Mouse (Mus musculus) heart, embryonic 16.5 days (tissue): ENCODE results near the gene Nckap5. TPM values are rescaled to one million over a fixed set of nuclear protein-coding genes. Genes with fewer than 3 reads are reported as not detected.
"Not testable (repeated sequence)": the region's sequence is repeated elsewhere in the genome, so short reads cannot be mapped to it uniquely, and the experiment has no call there.

Experiments used
- ATAC-seq: fragments of 200-750 bp; cut with Nextera tagmentation; replicated peaks from 2 replicates; pipeline ENCODE4 v1.8.0; 2017; ENCODE audit warnings: moderate number of reproducible peaks; ENCODE audit not compliant: insufficient read depth, low FRiP score; ENCODE audit errors: extremely low read depth
- H3K27ac ChIP-seq: fragments of 300-500 bp; sonication (generic); 2 replicates; pipeline ENCODE4 v1.5.1; 2014; ENCODE audit warnings: mild to moderate bottlenecking, low read length, control low read depth, moderate library complexity
- H3K27me3 ChIP-seq: fragments of 300-500 bp; sonication (generic); 2 replicates; pipeline ENCODE4 v1.6.1; 2014; ENCODE audit warnings: low read length, mixed read lengths; ENCODE audit not compliant: control insufficient read depth, insufficient read depth
- H3K36me3 ChIP-seq: fragments of 300-500 bp; sonication (generic); 2 replicates; pipeline ENCODE4 v1.6.1; 2014; ENCODE audit not compliant: control insufficient read depth, insufficient read depth
- H3K4me1 ChIP-seq: fragments of 300-500 bp; sonication (generic); 2 replicates; pipeline ENCODE4 v1.6.1; 2014; ENCODE audit warnings: low read length, mixed read lengths; ENCODE audit not compliant: control insufficient read depth, insufficient read depth
- H3K4me2 ChIP-seq: fragments of 300-500 bp; sonication (generic); 2 replicates; pipeline ENCODE4 v1.6.1; 2014; ENCODE audit warnings: low read depth, mild to moderate bottlenecking, control low read depth, low read length
- H3K4me3 ChIP-seq: fragments of 300-500 bp; sonication (generic); 2 replicates; pipeline ENCODE4 v1.5.1; 2014; ENCODE audit warnings: mild to moderate bottlenecking, control low read depth, low read length
- H3K9ac ChIP-seq: fragments of 300-500 bp; sonication (generic); 2 replicates; pipeline ENCODE4 v1.6.1; 2014; ENCODE audit warnings: low read length, control low read depth
- H3K9me3 ChIP-seq: fragments of 300-500 bp; sonication (generic); replicated peaks from 2 replicates; pipeline ENCODE4 v1.6.1; 2016; ENCODE audit warnings: low read length; ENCODE audit not compliant: control insufficient read depth
- WGBS: fragments of 180-500 bp; shearing (Covaris S2); extraction: QIAGEN DNeasy Blood & Tissue Kit; methylation state at CpG from one replicate; pipeline ENCODE4 v1.1.7; 2014; 5-methylcytosine and 5-hydroxymethylcytosine counted together
- polyA plus RNA-seq: library from polyadenylated mRNA; unstranded; fragments of >200 nt; fragmentation: Nextera tagmentation; extraction: Ambion mirVana; gene quantifications from 2 replicates; pipeline ENCODE4 v1.2.1, GENCODE M21; 2015

The Nckap5 gene
- polyA plus RNA-seq, 1 experiment from 2014 or later: 8.0 TPM

- ATAC-seq: no peak
- H3K9me3 ChIP-seq: no peaks in the 10 kb centered on the region
These were observed 759.7 kb downstream of the Nckap5 start for GRCm38 (mm10) chr1:126070861-126071260.

DNA sequence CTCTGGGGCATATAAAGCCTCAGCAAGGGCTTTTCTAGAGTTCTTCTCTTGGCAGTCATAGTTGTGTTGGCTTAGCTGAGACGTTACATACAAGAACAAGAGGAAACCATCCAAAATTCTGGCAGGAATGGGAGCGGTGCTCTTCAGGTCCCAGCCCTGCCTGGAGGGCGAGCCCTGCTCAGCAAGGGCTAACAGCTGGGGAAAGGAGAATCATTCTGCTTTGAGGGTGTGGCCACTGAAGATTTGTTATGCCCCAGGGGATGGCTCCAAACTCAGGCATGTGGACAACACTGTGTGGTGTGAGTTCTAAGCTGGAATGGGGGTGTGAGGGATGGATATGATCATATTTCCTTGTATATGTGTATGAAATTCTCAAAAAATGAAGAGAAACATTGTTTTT, 779.1 kb downstream of the Nckap5 start:
- no peaks in the 10 kb centered on the region for H3K4me1 ChIP-seq
- no peak overlapping the region for H3K27ac ChIP-seq
- no peak overlapping the region for H3K4me3 ChIP-seq
- no peak for ATAC-seq
- H3K27me3 ChIP-seq: no peaks in the 10 kb centered on the region
- H3K4me2 ChIP-seq: no peak overlapping the region
- 78% methylated on average over 3 of the region's 3 CpGs for WGBS
- H3K9me3 ChIP-seq: no peaks in the 10 kb centered on the region
- no peaks in the 10 kb centered on the region for H3K36me3 ChIP-seq
- no peak overlapping the region for H3K9ac ChIP-seq

More at GRCm38 (mm10) chr1:126070861-126071260, 759.7 kb downstream of the Nckap5 start:
- Histone ChIP-seq H3K4me1 (no peaks in the 10 kb centered on the region), H3K4me3 (no peak overlapping the region), H3K27me3 (no peaks in the 10 kb centered on the region), H3K9ac (no peak overlapping the region), H3K27ac (no peak overlapping the region), H3K36me3 (no peaks in the 10 kb centered on the region), H3K4me2 (no peak overlapping the region)
- WGBS: 78% methylated on average over 2 of the region's 2 CpGs

DNA sequence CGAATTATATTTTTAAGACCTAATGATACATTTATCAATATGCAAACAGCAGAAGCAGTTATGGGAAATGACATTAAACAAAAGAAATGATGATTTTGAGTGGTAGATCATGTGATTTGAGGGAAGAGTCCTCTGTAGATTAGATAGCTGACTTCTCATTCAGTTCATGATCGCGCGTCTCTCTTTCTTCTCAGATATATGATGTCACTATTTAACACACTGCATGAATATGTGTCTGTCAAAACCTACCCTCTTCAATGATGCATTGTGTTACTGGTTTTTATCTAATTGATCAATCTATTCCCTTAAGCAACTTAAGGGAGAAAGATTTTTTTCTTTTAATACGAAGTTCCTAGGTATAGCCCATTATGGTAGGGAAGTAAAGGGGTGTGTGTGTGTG, 787.7 kb downstream of the Nckap5 start:
- Histone ChIP-seq H3K36me3 (no peaks in the 10 kb centered on the region), H3K27ac (no peak overlapping the region), H3K4me3 (no peak overlapping the region), H3K4me2 (no peak overlapping the region), H3K9ac (no peak overlapping the region), H3K9me3 (no peaks in the 10 kb centered on the region), H3K4me1 (no peaks in the 10 kb centered on the region), H3K27me3 (no peaks in the 10 kb centered on the region)
- no peak for ATAC-seq
- WGBS: 82% methylated on average over 5 of the region's 5 CpGs

DNA sequence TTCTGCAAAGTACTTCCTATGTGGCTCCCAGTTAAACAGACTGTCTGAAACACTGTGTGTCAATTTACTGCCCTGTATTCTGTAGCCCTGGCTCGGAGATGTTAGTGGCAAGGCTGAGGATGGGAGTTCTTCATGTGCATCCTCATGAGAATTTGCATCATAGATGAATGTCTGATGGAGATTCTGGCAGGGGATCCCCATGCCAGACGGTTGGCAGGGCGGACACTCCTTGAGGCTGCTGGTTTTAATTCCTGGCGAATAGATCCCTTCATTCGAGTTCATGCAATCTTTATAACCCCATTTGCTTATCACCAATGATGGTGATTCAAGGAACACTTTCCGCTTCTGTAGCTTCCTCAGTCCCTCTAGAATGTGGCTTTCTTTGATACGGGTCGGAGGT, 803.1 kb downstream of the Nckap5 start:
- Histone ChIP-seq H3K27me3 (no peaks in the 10 kb centered on the region), H3K27ac (no peak overlapping the region), H3K9ac (no peak overlapping the region), H3K4me3 (no peak overlapping the region), H3K36me3 (no peaks in the 10 kb centered on the region), H3K9me3 (no peaks in the 10 kb centered on the region), H3K4me1 (no peaks in the 10 kb centered on the region), H3K4me2 (no peak overlapping the region)
- 90% methylated on average over 8 of the region's 8 CpGs for WGBS
- no peak for ATAC-seq

GRCm38 (mm10) chr1:126024518-126024917, 806.1 kb downstream of the Nckap5 start:
- Histone ChIP-seq H3K4me1 (no peaks in the 10 kb centered on the region), H3K9me3 (no peaks in the 10 kb centered on the region), H3K36me3 (no peaks in the 10 kb centered on the region), H3K4me3 (no peak overlapping the region), H3K9ac (no peak overlapping the region), H3K4me2 (no peak overlapping the region), H3K27ac (no peak overlapping the region), H3K27me3 (no peaks in the 10 kb centered on the region)
- whole genome bisulfite sequencing: 55% methylated on average over 6 of the region's 6 CpGs
- no peak for ATAC-seq

DNA sequence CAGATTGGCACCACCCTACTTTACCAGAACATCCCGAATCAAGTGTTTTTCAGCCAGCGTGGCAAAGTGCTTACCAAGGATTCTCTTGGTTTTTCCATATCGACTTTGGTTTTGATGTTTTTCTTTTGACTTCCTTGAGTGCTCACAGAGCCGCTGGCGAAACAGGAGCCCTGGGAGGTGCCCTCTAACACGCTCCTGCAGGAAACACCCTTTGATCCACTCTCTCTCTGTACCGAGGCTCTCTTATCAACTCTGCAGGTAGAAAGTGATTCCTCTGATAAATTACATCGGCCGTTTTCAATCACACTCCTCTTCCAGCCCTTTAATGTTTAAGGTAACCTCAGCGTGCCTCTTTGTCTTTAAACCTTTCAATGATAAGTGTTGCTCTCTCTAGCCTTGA, 807.6 kb downstream of the Nckap5 start:
- no peak overlapping the region for H3K9ac ChIP-seq
- H3K36me3 ChIP-seq: no peaks in the 10 kb centered on the region
- 33% methylated on average over 10 of the region's 10 CpGs for WGBS
- H3K4me1 ChIP-seq: no peaks in the 10 kb centered on the region
- no peaks in the 10 kb centered on the region for H3K9me3 ChIP-seq
- H3K4me2 ChIP-seq: no peak overlapping the region
- no peak overlapping the region for H3K27ac ChIP-seq
- no peak for ATAC-seq
- no peaks in the 10 kb centered on the region for H3K27me3 ChIP-seq
- H3K4me3 ChIP-seq: no peak overlapping the region

- not testable (repeated sequence) for H3K9me3 ChIP-seq, H3K4me2 ChIP-seq, ATAC-seq, H3K4me1 ChIP-seq, H3K27me3 ChIP-seq, H3K9ac ChIP-seq, H3K4me3 ChIP-seq, H3K27ac ChIP-seq, H3K36me3 ChIP-seq
- WGBS: 56% methylated on average over 6 of the region's 6 CpGs
These were observed 811.9 kb downstream of the Nckap5 start for GRCm38 (mm10) chr1:126018654-126019053.

- Histone ChIP-seq H3K27me3 (no peaks in the 10 kb centered on the region), H3K9ac (no peak overlapping the region), H3K27ac (no peak overlapping the region), H3K9me3 (no peaks in the 10 kb centered on the region), H3K4me2 (no peak overlapping the region), H3K36me3 (no peaks in the 10 kb centered on the region), H3K4me3 (no peak overlapping the region), H3K4me1 (no peaks in the 10 kb centered on the region)
- no peak for ATAC-seq
- WGBS: 86% methylated on average over 5 of the region's 5 CpGs
These were observed 818.9 kb downstream of the Nckap5 start for GRCm38 (mm10) chr1:126011661-126012091.

GRCm38 (mm10) chr1:126007571-126007970, 823.0 kb downstream of the Nckap5 start:
- WGBS: 80% methylated on average over 4 of the region's 4 CpGs
- Histone ChIP-seq H3K9me3 (no peaks in the 10 kb centered on the region), H3K4me2 (no peak overlapping the region), H3K36me3 (no peaks in the 10 kb centered on the region), H3K9ac (no peak overlapping the region), H3K4me1 (no peaks in the 10 kb centered on the region), H3K27me3 (no peaks in the 10 kb centered on the region), H3K4me3 (no peak overlapping the region), H3K27ac (no peak overlapping the region)
- ATAC-seq: no peak

GRCm38 (mm10) chr1:126005672-126006071, 824.9 kb downstream of the Nckap5 start:
- H3K27me3 ChIP-seq: no peaks in the 10 kb centered on the region
- H3K9ac ChIP-seq: no peak overlapping the region
- H3K27ac ChIP-seq: no peak overlapping the region
- no peak overlapping the region for H3K4me2 ChIP-seq
- WGBS: 33% methylated on average over 5 of the region's 5 CpGs
- no peaks in the 10 kb centered on the region for H3K9me3 ChIP-seq
- H3K4me1 ChIP-seq: no peaks in the 10 kb centered on the region
- no peak for ATAC-seq
- H3K4me3 ChIP-seq: no peak overlapping the region
- H3K36me3 ChIP-seq: no peaks in the 10 kb centered on the region
